Mouse (Mus musculus) layer of hippocampus, adult 11-12 months (tissue): ENCODE measurements around the gene Olfr463.
"Not testable (repeated sequence)": the region's sequence is repeated elsewhere in the genome, so short reads cannot be mapped to it uniquely, and the experiment has no call there.

Experiments used
- DNase-seq: peaks from one replicate; pipeline ENCODE4 v3.0.0; 2022; ENCODE audit warnings: low spot score

The Olfr463 gene

DNA sequence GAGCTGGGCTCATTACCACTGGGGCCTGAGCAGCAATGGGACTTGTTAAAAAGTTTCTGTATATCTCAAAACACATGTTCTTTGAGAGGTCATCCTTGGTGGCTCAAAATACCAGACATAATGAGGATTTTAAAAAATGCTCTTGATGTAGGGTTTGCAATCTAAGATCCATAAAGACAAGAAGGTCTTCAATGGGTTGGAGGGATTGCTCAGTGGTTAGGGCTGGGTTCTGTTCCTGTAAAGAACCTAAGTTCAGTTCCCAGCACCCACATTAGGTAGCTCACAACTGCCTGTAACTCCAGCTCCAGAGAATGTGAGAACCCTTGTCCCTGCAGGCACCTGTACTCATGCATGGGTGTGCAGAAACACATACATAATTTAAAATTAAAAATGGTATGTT lies at the start of gene Olfr463:
Gene Olfr463, minus strand, starts transcription at position 101 of the 400 bp plus-strand sequence.
- DNase-seq = no peak

DNA sequence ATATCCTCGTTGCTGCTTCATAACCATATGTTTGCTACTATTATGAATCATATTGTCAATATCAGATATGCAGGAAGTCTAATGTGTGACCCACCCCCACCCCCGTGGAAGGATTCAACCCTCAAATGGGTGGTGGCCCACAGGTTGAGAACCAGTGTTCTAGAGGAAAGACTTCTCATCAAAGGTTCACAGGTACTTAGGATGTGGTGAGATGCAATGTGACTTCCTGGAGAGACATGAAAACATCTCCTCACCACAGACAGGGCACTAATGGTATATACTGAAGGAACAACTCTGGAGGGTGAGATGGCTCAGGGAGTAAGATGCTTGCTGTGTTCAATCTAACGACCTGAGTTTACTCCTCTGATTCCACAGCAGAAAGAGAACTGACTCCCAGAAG lies 38.3 kb upstream of the Olfr463 start:
- DNase-seq = no peak

DNA sequence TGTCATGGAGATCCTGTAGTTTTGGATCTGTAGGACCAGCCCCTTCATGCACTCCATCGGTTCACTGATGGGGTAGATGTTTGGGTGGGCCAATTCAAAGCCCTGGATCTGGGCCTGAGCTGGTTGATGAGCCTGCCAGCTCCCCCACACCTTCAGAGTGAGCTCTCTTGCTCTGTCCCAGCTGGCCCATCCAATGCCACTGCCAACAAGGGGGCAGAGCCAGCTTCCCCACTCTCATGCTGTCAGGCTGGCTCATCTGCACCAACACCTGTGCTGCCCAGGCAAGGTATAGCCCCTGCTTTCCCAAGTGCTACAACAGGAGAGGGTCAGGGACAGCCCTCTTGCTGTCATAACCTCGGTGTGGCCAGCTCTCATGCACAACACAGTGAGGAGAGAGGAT lies 36.5 kb upstream of the Olfr463 start:
- no peak for DNase-seq

DNA sequence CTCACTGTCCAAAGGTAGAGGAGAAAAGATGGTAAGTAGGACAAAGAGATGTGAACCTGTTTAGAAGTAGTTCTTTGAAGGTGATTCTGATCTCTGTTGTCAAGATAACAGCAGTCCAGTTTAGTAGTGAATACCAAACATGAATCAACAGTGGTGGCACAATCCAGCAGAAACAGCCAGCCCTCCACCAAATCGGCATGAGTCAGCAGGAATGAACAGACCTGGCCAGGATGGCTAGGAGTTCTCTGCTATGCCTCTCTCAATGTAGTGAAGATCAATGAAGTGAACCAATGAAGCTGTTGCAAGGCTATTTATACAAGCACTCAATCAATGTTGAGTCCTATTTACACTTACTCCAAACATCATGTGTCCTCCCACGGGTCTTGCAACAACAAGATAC lies 33.2 kb upstream of the Olfr463 start:
- DNase-seq = no peak

DNA sequence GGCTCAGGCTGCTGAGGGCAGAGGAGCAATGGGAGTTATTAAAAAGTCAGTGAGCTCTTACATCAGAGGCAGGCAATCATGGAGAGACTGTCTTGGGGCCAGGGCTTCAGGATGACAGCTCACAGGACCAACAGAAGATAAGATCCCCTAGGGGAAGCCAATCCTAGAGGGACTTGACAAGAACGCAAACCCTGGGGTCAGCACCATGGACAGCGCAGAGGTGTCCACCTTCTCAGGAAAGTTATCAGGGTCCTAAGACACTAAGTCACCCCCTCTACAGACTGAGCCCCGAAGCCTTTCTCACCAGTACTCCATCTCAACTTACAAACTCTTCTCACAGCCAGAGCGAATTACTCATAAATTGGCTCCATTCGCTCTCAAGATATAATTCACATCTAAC lies 23.8 kb upstream of the Olfr463 start, which contains the start of gene Olfr464:
Gene Olfr464, minus strand, starts transcription at position 2 of the 400 bp plus-strand sequence.
- no peak for DNase-seq

DNA sequence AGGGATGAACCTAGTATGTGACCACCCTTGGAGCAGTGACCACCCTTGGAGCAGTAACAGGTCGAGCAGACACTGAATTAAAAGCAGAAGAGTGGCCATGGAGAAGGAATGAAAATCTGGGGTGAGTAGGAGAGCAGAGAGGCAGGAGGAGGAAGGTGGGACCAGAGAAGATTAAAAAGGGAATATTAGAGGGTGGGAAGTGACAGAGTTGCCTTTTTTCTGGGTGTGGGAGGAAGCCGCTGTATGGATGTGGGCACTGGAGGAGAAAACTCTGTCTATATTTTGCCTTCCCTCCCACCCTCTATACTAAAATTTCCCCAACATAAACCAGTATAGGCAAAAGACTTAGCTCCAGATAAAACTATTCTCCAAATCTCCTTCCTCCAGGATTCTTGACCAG lies 23.1 kb upstream of the Olfr463 start:
- DNase-seq = no peak

DNA sequence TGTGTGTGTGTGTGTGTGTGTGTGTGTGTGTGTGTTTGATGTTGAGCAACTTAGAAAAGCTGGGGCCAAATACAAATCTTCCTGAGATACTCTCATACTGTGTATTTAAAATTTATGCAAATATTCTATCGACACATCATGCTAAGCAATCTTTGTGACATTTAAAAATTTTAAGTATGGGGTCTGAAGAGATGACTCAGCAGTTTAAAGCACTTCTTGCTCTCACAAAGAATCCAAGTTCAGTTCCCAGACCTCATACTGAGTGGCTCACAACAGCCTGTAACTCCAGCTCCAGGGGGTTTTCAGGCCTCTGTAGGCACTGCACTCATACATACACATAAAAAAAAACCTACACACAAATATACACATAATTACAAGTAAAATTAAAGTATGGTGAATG lies 18.8 kb upstream of the Olfr463 start:
- no peak for DNase-seq

DNA sequence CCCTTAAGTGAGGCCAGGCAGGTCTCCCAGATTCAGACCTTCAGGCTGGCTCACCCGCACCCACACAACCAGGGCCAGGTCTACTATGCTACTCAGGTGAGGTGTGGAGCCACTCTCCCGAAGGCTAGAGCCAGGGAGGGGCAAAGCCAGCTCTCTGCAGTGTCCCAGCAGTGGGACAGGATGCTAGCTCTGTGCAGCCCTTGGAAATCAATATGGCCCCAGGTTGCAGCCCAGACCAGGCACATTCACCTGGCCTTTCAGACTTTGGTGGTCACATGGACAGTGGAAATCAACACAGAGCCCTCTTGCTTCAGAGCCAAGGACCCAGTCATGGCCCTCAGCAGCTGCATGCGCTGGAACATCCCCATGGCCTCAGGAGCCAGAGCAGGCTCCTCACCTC lies 7.1 kb upstream of the Olfr463 start:
- DNase-seq = no peak

DNA sequence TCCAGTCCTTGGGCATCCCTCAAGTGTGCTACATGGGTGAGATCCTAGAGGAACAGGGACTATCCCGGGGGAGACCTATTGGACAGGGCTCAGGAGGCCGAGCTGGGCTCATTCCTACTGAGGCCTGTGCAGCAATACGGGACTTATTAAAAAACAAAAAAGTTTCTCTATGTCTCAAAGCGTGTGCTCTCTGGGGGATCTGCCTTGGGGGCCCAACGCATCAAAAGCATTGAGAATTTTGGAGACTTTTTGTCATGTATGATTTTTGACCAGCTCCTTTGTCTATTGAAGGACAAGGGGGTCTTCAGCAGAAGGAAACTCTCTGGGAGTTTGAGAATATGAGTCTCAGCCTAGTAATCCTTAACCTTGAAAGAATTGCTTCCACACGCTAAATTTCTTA lies 5.0 kb downstream of the Olfr463 start, which contains the start of gene Olfr462:
Gene Olfr462, minus strand, starts transcription at position 101 of the 400 bp plus-strand sequence.
- no peak for DNase-seq

DNA sequence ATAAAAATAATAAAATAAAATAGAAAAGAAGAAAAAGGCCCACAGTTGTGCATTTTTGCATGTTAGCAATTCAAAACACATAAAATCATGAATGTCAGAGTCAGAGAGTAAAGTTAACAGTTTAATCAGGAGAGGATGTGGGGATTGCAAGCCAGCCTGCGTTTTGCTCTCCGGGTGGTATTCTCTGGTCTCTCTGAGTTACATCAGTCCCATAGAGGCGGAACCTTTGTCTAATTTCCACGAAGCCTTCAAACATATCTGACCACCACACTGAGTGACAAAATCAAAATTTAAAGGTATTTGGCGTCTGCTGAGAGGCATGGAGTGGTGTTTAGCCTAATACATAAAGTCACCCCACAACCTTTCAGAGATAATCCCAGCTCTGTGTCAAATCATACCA lies 12.3 kb downstream of the Olfr463 start:
- no peak for DNase-seq

DNA sequence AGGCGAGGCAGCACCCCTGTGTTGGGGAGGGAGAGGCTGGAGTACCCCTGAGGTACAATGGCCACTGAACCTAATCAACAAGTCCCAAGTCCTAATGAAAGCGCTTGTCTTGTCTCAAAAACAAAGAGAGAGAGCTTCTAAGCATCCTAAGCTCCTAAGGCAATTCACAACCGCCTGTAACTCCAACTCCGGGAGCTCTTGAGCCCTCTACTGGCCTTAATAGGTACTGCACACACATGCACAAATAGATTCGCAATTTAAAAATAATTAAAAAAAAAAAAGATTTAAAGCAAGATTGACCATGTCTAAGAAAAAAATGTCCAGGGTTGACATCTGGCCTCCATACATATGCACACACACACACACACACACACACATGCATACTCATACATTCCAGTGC lies 13.7 kb downstream of the Olfr463 start:
- no peak for DNase-seq

DNA sequence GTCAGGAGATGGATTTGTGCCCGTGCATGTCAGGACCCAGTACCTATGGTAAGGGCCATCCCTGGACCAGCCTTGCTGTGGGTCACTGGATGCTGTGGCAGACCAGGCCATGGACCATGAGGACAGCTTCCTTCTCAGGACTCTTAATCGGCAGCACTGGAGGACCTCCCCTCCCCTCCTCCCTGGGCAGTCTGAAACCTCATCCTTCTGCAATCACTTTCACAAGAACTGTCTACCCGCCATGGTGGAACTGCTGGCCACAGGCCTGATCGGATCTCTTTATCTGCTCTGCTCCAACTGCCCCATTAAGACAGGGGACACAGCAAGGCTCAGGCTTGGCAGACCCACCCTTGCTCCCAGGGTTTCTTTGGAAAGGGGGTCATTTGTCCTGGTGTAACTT lies 15.5 kb downstream of the Olfr463 start:
- no peak for DNase-seq

DNA sequence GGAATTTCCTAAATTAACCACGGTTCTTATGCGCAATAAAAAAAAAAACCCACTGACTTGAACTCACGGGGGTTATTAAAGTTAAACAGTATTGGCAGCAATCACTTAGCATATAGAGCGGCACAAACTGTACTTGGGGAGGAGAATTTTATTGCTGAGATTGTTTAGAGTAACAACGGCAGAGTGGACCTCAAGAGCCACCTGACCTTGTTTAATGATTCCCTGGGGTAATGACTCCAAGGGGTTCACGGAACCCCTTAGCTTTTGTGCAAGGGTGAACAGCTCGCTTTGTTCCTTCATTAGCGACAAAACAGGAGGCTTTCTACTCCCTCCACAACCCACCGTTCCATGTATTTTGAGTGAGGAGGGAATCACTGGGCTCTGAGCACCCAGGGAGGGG lies 17.4 kb downstream of the Olfr463 start:
- no peak for DNase-seq

DNA sequence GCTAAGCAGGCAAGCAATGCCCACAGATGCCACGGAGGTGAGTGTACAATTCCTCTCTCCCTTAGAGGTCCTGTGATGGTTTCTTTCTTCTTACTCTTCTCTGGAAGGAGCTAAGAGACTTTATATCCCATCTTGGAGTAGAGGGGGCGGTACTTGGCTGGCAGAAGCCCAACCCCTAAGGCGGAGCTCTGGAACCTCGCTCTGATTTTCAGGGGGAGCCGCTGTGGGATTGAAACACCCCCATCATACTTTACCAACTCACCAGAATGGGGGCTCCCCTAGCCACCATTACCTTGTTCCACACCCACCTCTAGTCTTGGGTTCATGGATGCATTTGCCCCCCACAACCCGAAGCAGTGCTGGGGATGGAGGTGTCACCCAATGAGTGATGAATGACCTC lies 21.8 kb downstream of the Olfr463 start, which contains the start of gene Epx:
Gene Epx, minus strand, starts transcription at position 101 of the 400 bp plus-strand sequence.
- no peak for DNase-seq

DNA sequence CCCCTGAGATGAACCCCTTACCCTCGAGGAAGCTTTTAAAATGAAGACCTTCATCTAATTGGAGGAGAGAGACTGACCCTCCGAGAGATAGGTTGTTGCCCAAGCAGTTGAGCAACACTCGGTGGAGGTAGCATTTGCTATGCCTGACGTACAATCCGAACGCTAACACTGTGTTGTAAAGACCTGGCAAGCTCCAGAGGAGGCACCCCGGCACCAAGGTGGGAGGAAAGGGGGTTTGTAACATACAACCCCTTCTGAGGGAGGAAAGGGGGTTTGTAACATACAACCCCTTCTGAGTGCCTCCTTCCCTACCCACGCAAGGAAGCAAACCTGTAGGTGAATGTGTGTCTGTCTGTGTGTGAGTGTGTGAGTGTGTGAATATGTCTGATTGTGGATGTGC lies 25.4 kb downstream of the Olfr463 start:
- no peak for DNase-seq

DNA sequence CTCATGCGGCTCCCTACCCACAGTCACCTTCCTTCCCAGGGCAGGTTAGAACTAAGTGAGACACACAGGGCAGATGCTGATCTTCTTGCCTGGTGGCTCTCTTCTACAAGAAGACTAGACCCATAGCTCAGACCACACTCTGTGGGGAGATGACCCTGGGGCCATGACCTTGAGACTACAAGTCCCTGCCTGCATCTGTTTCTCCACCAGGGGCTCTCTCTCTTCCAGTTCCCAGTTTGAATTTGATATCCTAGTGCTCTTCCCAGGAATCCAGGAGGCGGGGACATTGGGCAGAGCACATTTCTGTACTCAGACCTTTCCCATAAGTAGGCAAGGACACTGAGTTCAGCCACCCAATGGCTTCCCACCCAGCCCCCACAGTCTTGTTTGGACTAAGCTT lies 27.1 kb downstream of the Olfr463 start:
- DNase-seq = no peak

DNA sequence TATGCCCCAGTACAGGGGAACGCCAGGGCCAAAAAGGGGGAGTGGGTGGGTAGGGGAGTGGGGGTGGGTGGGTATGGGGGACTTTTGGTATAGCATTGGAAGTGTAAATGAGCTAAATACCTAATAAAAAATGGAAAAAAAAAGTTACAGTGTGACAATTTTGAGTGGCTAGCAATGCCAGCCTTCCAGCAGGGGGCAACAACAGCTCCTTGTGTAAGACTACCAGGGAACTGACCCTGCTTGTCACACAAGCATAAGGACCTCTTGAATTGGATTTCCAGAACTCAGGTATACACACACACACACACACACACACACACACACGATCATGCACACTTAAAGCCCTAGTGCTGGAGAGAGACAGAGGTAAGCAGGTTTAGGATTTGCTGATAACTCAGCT lies 30.3 kb downstream of the Olfr463 start:
- DNase-seq = not testable (repeated sequence)

DNA sequence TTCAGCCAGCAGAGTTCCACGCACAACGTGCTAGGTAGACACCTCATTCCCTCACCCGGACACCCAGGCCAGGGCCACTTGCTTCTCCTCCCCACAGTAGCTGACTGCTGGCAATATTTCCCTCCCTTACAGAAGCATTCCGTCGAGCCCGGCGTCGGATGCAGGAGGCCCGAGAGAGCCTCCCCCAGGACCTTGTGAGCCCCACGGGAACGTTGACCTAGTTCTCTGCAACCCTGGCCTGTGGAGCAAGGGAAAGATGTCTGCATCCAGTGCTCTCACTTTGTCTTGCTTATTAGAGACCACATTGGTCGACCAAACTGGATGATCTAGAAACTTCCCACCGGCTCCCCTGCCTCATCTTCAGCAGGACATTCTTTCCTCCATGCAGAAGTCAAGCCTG lies 34.4 kb downstream of the Olfr463 start:
- no peak for DNase-seq

DNA sequence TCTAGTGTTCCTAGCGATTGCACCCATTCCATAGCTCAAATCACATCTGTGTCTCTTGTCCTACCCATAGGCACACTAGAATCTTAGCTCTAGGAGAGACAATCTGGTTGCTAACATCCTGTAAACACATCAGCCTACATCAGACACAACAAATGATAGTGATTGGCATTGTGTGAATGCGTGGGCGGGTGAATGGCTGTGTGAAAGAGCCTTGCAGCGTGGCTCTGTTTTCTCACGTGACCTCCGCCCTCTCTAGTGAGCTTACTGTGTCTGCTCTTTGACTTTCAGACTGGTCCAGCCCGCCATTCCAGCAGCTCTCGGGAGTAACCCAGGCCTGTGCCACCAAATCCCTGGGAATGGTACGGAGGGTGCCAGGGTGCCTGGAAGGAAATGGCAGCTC lies 36.8 kb downstream of the Olfr463 start:
- no peak for DNase-seq

DNA sequence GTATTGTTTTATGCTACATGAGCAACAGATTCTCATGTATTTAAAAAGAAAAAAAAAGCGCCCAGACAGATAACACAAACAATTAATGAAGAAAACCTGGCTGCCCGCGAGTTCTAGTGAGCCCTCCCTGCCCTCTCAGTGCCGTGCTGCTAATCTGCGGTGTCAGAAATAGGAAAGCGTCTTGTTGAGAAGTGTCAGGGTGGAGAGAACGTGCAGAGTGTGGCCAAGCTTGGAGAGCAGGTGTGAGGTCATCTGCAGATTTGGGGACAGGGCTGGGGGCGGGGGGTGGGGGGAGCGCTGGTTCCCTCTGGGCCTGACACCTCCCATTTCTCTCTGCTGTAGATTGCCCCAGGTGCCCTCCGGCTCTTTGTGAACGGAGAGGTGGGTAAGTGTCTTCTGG lies 37.9 kb downstream of the Olfr463 start:
- no peak for DNase-seq

DNA sequence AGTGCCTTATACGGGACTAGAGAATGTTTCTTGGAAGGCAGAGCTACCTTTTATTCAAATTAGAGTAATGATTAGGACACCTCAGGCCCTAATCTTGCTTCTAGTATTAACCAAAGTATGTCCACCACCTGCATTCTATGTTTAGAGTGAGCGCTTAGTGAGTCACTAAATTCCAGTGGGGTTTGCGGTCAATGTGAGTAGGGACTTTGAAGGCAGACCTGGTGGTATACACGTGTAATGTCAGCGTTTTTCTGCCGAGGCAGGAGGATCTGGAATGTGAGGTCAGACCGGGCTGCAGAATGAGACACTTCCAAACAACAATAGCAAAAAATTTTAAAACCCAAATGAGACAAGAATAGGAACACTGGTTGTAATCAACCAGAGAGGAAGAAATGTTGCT lies 42.6 kb downstream of the Olfr463 start:
- DNase-seq = no peak

DNA sequence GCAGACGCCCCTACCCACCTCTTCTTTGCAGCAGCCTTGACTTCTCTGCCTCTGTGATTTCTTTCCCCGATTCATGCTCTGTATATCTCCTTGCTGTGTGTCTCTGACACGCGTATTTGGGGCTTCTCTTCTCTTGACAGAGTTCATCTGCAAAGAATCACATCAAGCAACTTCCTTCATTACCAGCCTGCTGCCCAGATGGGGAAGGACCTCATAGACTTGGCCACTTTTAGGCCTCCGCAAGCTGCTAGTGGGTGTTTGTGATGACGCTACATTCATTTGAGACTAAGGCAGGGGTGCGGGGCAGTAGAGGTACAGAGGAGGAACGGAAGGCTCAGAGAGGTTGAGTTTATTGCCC lies 43.6 kb downstream of the Olfr463 start:
- peak; percentile 28 for DNase-seq

DNA sequence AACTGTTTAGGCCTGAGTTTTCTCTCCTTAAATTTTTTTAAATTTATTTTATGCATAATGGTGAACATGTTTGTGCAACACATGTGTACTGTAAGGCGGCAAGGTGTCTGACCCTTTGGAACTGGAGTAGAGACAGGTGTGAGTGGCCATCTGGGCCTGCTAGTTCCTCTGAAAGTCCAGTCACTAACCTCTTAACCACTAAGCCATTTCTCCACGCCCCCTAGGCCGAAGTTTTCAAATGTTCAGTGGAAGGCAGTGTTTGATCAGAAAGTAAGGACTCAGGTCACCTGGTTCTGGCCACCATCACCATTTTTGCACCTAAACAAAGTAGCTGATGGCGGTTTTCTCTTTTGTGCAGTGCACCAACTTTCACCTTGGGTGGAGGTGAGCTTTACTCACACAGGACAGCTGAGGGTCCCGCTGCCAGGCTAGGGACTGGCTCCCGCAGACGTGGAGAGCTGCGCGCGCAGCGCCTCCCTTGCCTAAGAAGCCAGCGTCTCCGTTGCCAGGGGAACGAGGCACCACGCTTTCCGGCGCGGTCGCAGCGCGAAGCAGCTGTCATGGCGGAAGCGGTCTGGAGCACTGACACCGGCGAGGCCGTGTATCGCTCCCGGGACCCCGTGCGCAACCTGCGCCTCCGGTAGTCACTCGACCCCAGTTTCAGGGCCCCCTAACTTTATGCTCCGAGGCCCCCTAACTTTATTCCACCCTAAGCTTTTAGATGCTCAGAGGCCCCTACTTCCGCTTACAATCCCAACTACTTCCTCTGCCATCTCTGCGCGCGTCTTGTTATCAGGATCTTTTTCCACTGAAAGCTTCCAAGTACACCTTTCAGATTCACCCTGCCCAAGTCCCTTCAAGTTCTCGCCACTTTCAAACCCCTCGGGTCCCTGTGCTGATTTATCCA lies 44.2 kb downstream of the Olfr463 start, which contains the start of gene Mks1:
Gene Mks1, plus strand, starts transcription at position 526 of the 907 bp plus-strand sequence.
- peak; percentile 90 for DNase-seq

DNA sequence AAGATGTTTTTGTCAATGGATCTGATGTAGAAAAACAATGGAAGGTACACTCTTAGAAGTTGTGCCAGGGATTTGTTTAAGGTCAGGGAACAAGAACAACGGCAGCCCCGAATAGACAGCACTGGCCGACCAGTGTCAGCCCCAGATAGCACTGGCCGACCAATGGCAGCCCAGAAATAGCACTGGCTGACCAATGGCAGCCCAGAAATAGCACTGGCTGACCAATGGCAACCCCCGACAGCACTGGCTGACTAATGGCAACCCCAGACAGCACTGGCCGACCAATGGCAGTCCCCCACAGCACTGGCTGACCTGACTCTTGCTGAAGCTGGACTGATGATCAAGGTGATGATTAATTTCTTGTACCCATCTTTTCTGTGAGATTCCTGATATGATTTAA lies 49.3 kb downstream of the Olfr463 start:
- DNase-seq = no peak
